Mouse (Mus musculus): Measurements from ENCODE around the gene Pth2r. TPM values are rescaled to one million over a fixed set of nuclear protein-coding genes. Genes with fewer than 3 reads are reported as not detected.

The Pth2r gene
- total and polyA plus RNA-seq, 3 experiments: not detected

DNA sequence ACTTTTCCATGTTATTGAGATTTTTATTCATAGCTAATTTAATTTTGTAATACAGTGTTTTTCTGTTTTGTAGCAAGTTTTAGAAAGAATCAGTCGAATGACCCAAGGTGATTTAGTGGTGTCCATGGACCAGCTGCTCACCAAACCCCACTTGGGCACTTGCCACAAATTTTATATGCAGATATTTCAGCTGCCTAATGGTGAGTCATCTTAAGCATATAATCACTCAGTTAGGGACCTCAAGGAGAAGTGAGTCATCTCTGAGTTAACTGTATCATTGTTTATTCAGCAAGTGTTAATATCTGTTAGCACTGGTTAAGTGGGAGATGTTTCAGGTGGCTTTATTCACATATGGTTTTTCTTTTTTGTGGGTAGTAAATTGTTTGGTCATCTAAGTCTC lies 36.2 kb upstream of the Pth2r start:
- peaks cover 0 to 7% of the 10 kb centered on the region in 2 experiments; a peak in 3 of 4 replicates for H3K4me1 ChIP-seq (ENCODE audit: control insufficient read depth in 1 of 2, insufficient read depth in 2 of 2, low read length in 2 of 2)
- H3K36me3 ChIP-seq (ENCODE audit: control insufficient read depth in 1 of 2, insufficient read depth in 2 of 2, low read length in 2 of 2): peaks cover 12 to 14% of the 10 kb centered on the region in 2 experiments
- H3K27ac ChIP-seq (ENCODE audit: control insufficient read depth, low read depth, low read length): no peak overlapping the region

GRCm38 (mm10) chr1:65280461-65280860 lies 1.4 kb upstream of the Pth2r start:
- Histone ChIP-seq H3K36me3 (ENCODE audit: control insufficient read depth in 1 of 2, insufficient read depth in 2 of 2, low read length in 2 of 2) (no peaks in the 10 kb centered on the region; a peak in 1 of 4 replicates), H3K4me1 (ENCODE audit: control insufficient read depth in 1 of 2, insufficient read depth in 2 of 2, low read length in 2 of 2) (no peaks in the 10 kb centered on the region; a peak in 1 of 4 replicates), H3K27ac (ENCODE audit: control insufficient read depth, low read depth, low read length) (no peak overlapping the region), H3K4me3 (ENCODE audit: control insufficient read depth in 1 of 2, insufficient read depth in 1 of 2, low read depth in 2 of 2, low read length in 2 of 2) (no peak overlapping the region), H3K27me3 (ENCODE audit: control insufficient read depth in 1 of 2, insufficient read depth in 2 of 2, low read length in 2 of 2) (no peaks in the 10 kb centered on the region), H3K79me2 (ENCODE audit: control insufficient read depth, insufficient read depth, low read length, poor library complexity) (no peaks in the 10 kb centered on the region), H3K9me3 (replicated peaks; ENCODE audit: insufficient read depth, low read length) (no peaks in the 10 kb centered on the region), H3K9ac (ENCODE audit: control insufficient read depth, low read depth, low read length, poor library complexity, severe bottlenecking) (no peak overlapping the region)
- DNase-seq (ENCODE audit: low read depth, low spot score): no peak
- TF ChIP-seq RCOR1 (IDR thresholded peaks at IDR 0.05; ENCODE audit: low read depth, low read length) (no peak), TBP (IDR thresholded peaks at IDR 0.05; ENCODE audit: low read depth, low read length) (no peak), MXI1 (IDR thresholded peaks at IDR 0.05; ENCODE audit: low read depth, low read length) (no peak), MAX (IDR thresholded peaks at IDR 0.05; ENCODE audit: low read length) (no peak)

More for the DNA sequence above, 36.2 kb upstream of the Pth2r start:
- Histone ChIP-seq H3K27me3 (ENCODE audit: control insufficient read depth in 1 of 2, insufficient read depth in 2 of 2, low read length in 2 of 2) (no peaks in the 10 kb centered on the region), H3K79me2 (ENCODE audit: control insufficient read depth, insufficient read depth, low read length, poor library complexity) (no peaks in the 10 kb centered on the region), H3K9me3 (replicated peaks; ENCODE audit: insufficient read depth, low read length) (no peaks in the 10 kb centered on the region), H3K4me3 (ENCODE audit: control insufficient read depth in 1 of 2, insufficient read depth in 1 of 2, low read depth in 2 of 2, low read length in 2 of 2) (no peak overlapping the region), H3K9ac (ENCODE audit: control insufficient read depth, low read depth, low read length, poor library complexity, severe bottlenecking) (no peak overlapping the region)
- DNase-seq (ENCODE audit: low read depth, low spot score): peak; percentile 77
- no peak for TF ChIP-seq UBTF (IDR thresholded peaks at IDR 0.05; ENCODE audit: borderline replicate concordance, insufficient read depth, low read depth, low read length)
- no peak for TF ChIP-seq ZMIZ1 (IDR thresholded peaks at IDR 0.05; ENCODE audit: low read depth, low read length)
- TF ChIP-seq HCFC1 (IDR thresholded peaks at IDR 0.05; ENCODE audit: low read depth, low read length): no peak
- peak; percentile 86 to 95 for TF ChIP-seq EP300 (IDR thresholded peaks at IDR 0.05; ENCODE audit: low read depth in 1 of 2, low read length in 2 of 2)
- no peak for TF ChIP-seq TBP (IDR thresholded peaks at IDR 0.05; ENCODE audit: low read depth, low read length)
- TF ChIP-seq MEF2A (IDR thresholded peaks at IDR 0.05; ENCODE audit: extremely low read depth, insufficient replicate concordance, low read depth, low read length, poor library complexity, severe bottlenecking): no peak
- TF ChIP-seq SMC3 (IDR thresholded peaks at IDR 0.05; ENCODE audit: low read depth, low read length): no peak
- peak; percentile 89 for TF ChIP-seq GATA1 (IDR thresholded peaks at IDR 0.05; ENCODE audit: low read depth, low read length)
- peak; percentile 30; the same call in 1 of the 2 replicates for TF ChIP-seq MYC (IDR thresholded peaks at IDR 0.05; ENCODE audit: low read depth, low read length)
- TF ChIP-seq ELF1 (IDR thresholded peaks at IDR 0.05; ENCODE audit: low read depth, low read length): no peak
- TF ChIP-seq ZC3H11A (IDR thresholded peaks at IDR 0.05; ENCODE audit: low read depth, low read length): no peak
- no peak for TF ChIP-seq KAT2A (conservative IDR thresholded peaks at IDR 0.05; ENCODE audit: low read depth, low read length)
- TF ChIP-seq MAX (IDR thresholded peaks at IDR 0.05; ENCODE audit: low read length): no peak
- peak; percentile 95 for TF ChIP-seq ETS1 (IDR thresholded peaks at IDR 0.05; ENCODE audit: low read depth, low read length)
- TF ChIP-seq RCOR1 (IDR thresholded peaks at IDR 0.05; ENCODE audit: low read depth, low read length): no peak
- TF ChIP-seq POLR2AphosphoS5 (IDR thresholded peaks at IDR 0.05; ENCODE audit: borderline replicate concordance, low read depth, low read length): no peak
- no peak for TF ChIP-seq BHLHE40 (IDR thresholded peaks at IDR 0.05; ENCODE audit: borderline replicate concordance, low read depth, low read length)
- no peak for TF ChIP-seq MAFK (IDR thresholded peaks at IDR 0.05; ENCODE audit: borderline replicate concordance, low read depth, low read length)
- TF ChIP-seq MXI1 (IDR thresholded peaks at IDR 0.05; ENCODE audit: low read depth, low read length): no peak
- TF ChIP-seq ZNF384 (IDR thresholded peaks at IDR 0.05; ENCODE audit: low read depth, low read length): no peak
- TF ChIP-seq USF2 (IDR thresholded peaks at IDR 0.05; ENCODE audit: borderline replicate concordance in 1 of 2, insufficient read depth in 1 of 2, low read depth in 1 of 2, low read length in 2 of 2): no peak
- TF ChIP-seq NRF1 (IDR thresholded peaks at IDR 0.05; ENCODE audit: insufficient read depth, low read depth, low read length, poor library complexity, severe bottlenecking): no peak
- peak; percentile 77 for TF ChIP-seq TCF12 (IDR thresholded peaks at IDR 0.05; ENCODE audit: low read depth, low read length)
- TF ChIP-seq CHD1 (IDR thresholded peaks at IDR 0.05; ENCODE audit: low read depth, low read length): no peak
- no peak for TF ChIP-seq POLR2A (IDR thresholded peaks at IDR 0.05; ENCODE audit: control insufficient read depth in 1 of 2, insufficient read depth in 1 of 2, low read depth in 1 of 2, low read length in 2 of 2, poor library complexity in 1 of 2)
- no peak for TF ChIP-seq NELFE (IDR thresholded peaks at IDR 0.05; ENCODE audit: low read depth, low read length)
- TF ChIP-seq USF1 (IDR thresholded peaks at IDR 0.05; ENCODE audit: low read depth, low read length): no peak
- TF ChIP-seq POLR2AphosphoS2 (IDR thresholded peaks at IDR 0.05; ENCODE audit: low read length): no peak
- TF ChIP-seq MAZ (IDR thresholded peaks at IDR 0.05; ENCODE audit: low read depth, low read length): no peak
- no peak for TF ChIP-seq MYB (IDR thresholded peaks at IDR 0.05; ENCODE audit: low read depth, low read length)
- TF ChIP-seq ZKSCAN1 (IDR thresholded peaks at IDR 0.05; ENCODE audit: low read depth, low read length): no peak
- no peak for TF ChIP-seq SIN3A (IDR thresholded peaks at IDR 0.05; ENCODE audit: low read length)
- TF ChIP-seq CHD2 (IDR thresholded peaks at IDR 0.05; ENCODE audit: low read length): no peak
- no peak for TF ChIP-seq E2F4 (IDR thresholded peaks at IDR 0.05; ENCODE audit: borderline replicate concordance, low read depth, low read length)
- no peak for TF ChIP-seq RAD21 (IDR thresholded peaks at IDR 0.05; ENCODE audit: low read depth, low read length)
- TF ChIP-seq GABPA (IDR thresholded peaks at IDR 0.05; ENCODE audit: low read depth, low read length): no peak
- peak; percentile 75 for TF ChIP-seq TAL1 (IDR thresholded peaks at IDR 0.05; ENCODE audit: low read length)
- TF ChIP-seq CTCF (IDR thresholded peaks at IDR 0.05 in 2 of 3, conservative IDR thresholded peaks at IDR 0.05 in 1 of 3; ENCODE audit: control insufficient read depth in 1 of 3, insufficient read depth in 1 of 3, low read depth in 2 of 3, low read length in 3 of 3, poor library complexity in 1 of 3, severe bottlenecking in 1 of 3): no peak
- peak; percentile 96 for TF ChIP-seq JUND (IDR thresholded peaks at IDR 0.05; ENCODE audit: low read depth, low read length)
